Mouse (Mus musculus) liver, postnatal 0 days (tissue): ENCODE measurements at regions not wholly inside any gene's neighbourhood (a gene's known extent, or its start where the extent isn't known, plus 50 kb on each side); places are given as distances from the start of the nearest gene placed in this dataset.

Experiments
- CTCF ChIP-seq: sonication (generic); IDR thresholded peaks from 2 replicates; pipeline ENCODE4 v1.5.1; 2016; ENCODE audit warnings: antibody characterized with exemption, low read depth
- EP300 ChIP-seq: IDR thresholded peaks from 2 replicates; pipeline ENCODE4 v1.6.1; 2016; ENCODE audit warnings: antibody characterized with exemption, low read depth, mild to moderate bottlenecking

GRCm38 (mm10) chr3:102275256-102276022 is 70.9 kb upstream of the Vangl1 start:
- TF ChIP-seq CTCF (0 out of 2 replicates have a peak, but pooled peaks have one; percentile 13), EP300 (no peak)
